Mouse (Mus musculus) G1E (cell line): Measurements from ENCODE around the gene Nlgn1. TPM values are rescaled to one million over a fixed set of nuclear protein-coding genes. Genes with fewer than 3 reads are reported as not detected.

ENCODE experiments used
- ATAC-seq: 2 replicates; pipeline ENCODE4 v1.8.0; 2016; ENCODE audit warnings: mild to moderate bottlenecking; ENCODE audit not compliant: insufficient number of reproducible peaks, poor library complexity, low FRiP score, severe bottlenecking; ENCODE audit errors: extremely low read depth
- DNase-seq: peaks from one replicate; pipeline ENCODE4 v3.0.0; 2012; ENCODE audit warnings: low spot score
- H3K27me3 ChIP-seq: 2 replicates; pipeline ENCODE4 v1.6.1; 2012; ENCODE audit warnings: mild to moderate bottlenecking, low read length, inconsistent platforms; ENCODE audit not compliant: insufficient read depth
- H3K36me3 ChIP-seq: replicated peaks from 2 replicates; pipeline ENCODE3; 2012; ENCODE audit warnings: mild to moderate bottlenecking, inconsistent platforms
- H3K4me1 ChIP-seq: 2 replicates; pipeline ENCODE4 v1.6.1; 2012; ENCODE audit warnings: low read depth, low read length, inconsistent platforms, mixed read lengths; ENCODE audit not compliant: insufficient read depth
- H3K4me3 ChIP-seq: 2 replicates; pipeline ENCODE4 v1.5.1; 2012; ENCODE audit warnings: low read depth, mild to moderate bottlenecking, inconsistent platforms, low read length, moderate library complexity, mixed read lengths
- H3K9me3 ChIP-seq: replicated peaks from 2 replicates; pipeline ENCODE4 v1.6.1; 2012; ENCODE audit warnings: inconsistent platforms
- CTCF ChIP-seq: IDR thresholded peaks from 2 replicates; pipeline ENCODE4 v1.5.1; 2012; ENCODE audit warnings: low read depth, low read length, inconsistent platforms, mixed read lengths
- GATA1 ChIP-seq: IDR thresholded peaks from 2 replicates; pipeline ENCODE4 v1.6.1; 2012; ENCODE audit warnings: borderline replicate concordance, low read length, inconsistent platforms, mixed read lengths
- GATA2 ChIP-seq: IDR thresholded peaks from 2 replicates; pipeline ENCODE4 v1.6.1; 2012; ENCODE audit warnings: low read depth, low read length, inconsistent platforms, borderline replicate concordance
- POLR2AphosphoS5 ChIP-seq: IDR thresholded peaks from 2 replicates; pipeline ENCODE4 v1.6.1; 2012; ENCODE audit warnings: low read depth, low read length, inconsistent platforms; ENCODE audit not compliant: insufficient replicate concordance
- TAL1 ChIP-seq: conservative IDR thresholded peaks from 2 replicates; pipeline ENCODE4 v1.6.1; 2012; ENCODE audit warnings: low read depth, low read length, inconsistent platforms, mixed read lengths
- polyA plus RNA-seq: library from polyadenylated mRNA; stranded (reverse); fragments of >175 nt; gene quantifications from 2 replicates; pipeline ENCODE4 v1.2.3, GENCODE M21; 2012
- total RNA-seq, 2 experiments: library from RNA; stranded (forward) in 1 of 2; stranded (reverse) in 1 of 2; fragments of 200-1000 nt in 1 of 2; fragments of >200 nt in 1 of 2; fragmentation: Nextera tagmentation in 1 of 2; gene quantifications; 2 replicates each; pipeline ENCODE4 v1.2.3; 2014 to 2017

The Nlgn1 gene
- total and polyA plus RNA-seq, 3 experiments: 0.11 TPM; not detected in 2

DNA sequence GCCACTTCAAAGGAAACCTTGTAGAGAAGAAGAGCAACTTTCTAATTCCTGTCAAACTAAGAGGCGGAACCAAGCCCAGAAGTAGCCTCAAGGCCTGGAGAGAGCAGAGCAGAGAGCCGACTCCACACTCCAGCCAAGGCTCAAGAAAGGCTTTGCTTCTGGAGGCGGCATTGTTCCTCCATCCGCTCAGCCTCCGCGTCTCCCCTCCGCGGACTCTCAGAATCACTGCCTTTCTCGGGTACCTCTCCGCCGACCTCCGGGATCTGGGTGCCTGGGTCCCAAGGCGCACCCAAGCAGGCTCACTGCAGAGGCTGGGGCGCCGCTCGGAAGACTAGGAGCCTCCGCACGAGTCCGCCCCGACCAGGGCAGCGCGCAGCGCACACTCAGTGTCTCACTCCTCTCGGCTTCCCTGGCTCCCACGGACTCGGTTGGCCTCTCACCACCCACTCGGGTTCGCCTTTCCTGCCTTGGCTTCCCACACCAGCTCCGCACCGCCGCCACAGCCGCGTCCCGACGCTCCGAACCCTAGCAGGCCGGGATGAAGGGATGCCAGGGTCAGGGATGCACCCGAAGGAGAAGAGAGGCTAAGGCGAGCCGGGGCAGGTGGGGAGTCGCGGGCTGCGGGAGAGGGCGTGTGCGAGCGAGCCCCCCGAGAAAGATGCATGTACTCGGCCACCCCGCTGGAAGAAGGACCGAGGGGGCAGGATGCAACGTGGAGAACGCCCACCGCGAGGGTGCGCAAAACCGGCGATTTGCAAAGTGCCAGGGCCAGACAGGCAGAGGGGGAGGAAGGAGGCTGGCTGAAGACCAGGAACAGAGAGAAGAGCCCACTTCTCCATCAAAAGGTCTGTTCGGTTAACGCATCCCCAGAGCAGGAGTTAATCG lies 841 bp downstream of the Nlgn1 start:
- peaks cover 30% of the 10 kb centered on the region for H3K27me3 ChIP-seq
- H3K4me3 ChIP-seq: no peak overlapping the region
- TF ChIP-seq POLR2AphosphoS5: no peak
- no peak for TF ChIP-seq CTCF
- no peak for TF ChIP-seq TAL1
- TF ChIP-seq GATA1: no peak
- TF ChIP-seq GATA2: no peak
- H3K36me3 ChIP-seq: no peaks in the 10 kb centered on the region
- H3K9me3 ChIP-seq: no peaks in the 10 kb centered on the region
- ATAC-seq: no peak
- H3K4me1 ChIP-seq: no peaks in the 10 kb centered on the region
- DNase-seq: no peak

DNA sequence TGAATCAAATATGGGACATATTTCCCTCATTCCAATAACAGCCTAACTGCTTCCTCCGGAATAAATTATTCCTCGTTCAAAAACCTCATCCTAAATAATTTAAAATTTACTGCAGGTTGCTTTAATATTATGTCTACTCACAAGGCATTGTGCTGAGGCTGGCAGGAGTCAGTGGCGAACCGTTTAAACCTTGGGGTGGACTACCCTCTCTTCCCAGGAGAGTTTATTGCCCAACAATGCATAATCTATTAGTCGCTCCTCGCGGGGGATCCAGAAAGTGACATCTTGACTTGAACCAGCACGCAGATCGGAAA lies 1.4 kb downstream of the Nlgn1 start:
- ATAC-seq: no peak
- no peaks in the 10 kb centered on the region for H3K4me1 ChIP-seq
- no peaks in the 10 kb centered on the region for H3K9me3 ChIP-seq
- H3K27me3 ChIP-seq: peaks cover 29% of the 10 kb centered on the region
- TF ChIP-seq CTCF (no peak), GATA1 (no peak), TAL1 (no peak), POLR2AphosphoS5 (no peak), GATA2 (no peak)
- DNase-seq: no peak
- H3K4me3 ChIP-seq: no peak overlapping the region
- H3K36me3 ChIP-seq: no peaks in the 10 kb centered on the region

GRCm38 (mm10) chr3:26330019-26330418 lies 2.2 kb downstream of the Nlgn1 start:
- TF ChIP-seq GATA2: no peak
- TF ChIP-seq GATA1: no peak
- no peak for TF ChIP-seq POLR2AphosphoS5
- TF ChIP-seq TAL1: no peak
- no peak for TF ChIP-seq CTCF
- H3K9me3 ChIP-seq: no peaks in the 10 kb centered on the region

DNA sequence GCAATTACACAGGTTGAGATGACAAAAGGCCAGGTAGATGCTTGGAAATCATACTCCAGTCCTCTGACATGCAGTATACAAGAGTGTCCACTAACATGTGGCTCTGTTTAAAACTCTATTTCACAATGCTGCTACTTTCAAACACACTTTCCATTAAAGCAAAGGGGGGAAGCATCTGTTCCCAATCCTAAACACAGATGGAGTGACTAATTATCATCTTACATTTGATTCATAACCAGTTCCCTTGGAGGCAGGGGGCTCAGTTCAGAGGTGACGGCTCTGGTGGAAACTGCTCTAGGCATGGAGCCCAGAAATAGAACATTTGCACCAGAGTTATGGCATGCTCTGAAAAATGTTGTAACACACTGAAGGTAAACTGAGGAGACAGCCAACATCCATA lies 7.8 kb downstream of the Nlgn1 start:
- DNase-seq: no peak
- H3K27me3 ChIP-seq: peaks cover 7% of the 10 kb centered on the region
- TF ChIP-seq CTCF (no peak), TAL1 (no peak), POLR2AphosphoS5 (no peak), GATA2 (no peak), GATA1 (no peak)
- no peak for ATAC-seq
- no peak overlapping the region for H3K4me3 ChIP-seq
- H3K9me3 ChIP-seq: no peaks in the 10 kb centered on the region
- no peaks in the 10 kb centered on the region for H3K36me3 ChIP-seq
- no peaks in the 10 kb centered on the region for H3K4me1 ChIP-seq

More at GRCm38 (mm10) chr3:26330019-26330418, 2.2 kb downstream of the Nlgn1 start:
- DNase-seq (no peak), ATAC-seq (no peak)
- H3K4me1 ChIP-seq: no peaks in the 10 kb centered on the region
- no peaks in the 10 kb centered on the region for H3K36me3 ChIP-seq
- no peak overlapping the region for H3K4me3 ChIP-seq
- peaks cover 24% of the 10 kb centered on the region for H3K27me3 ChIP-seq

- DNase-seq (no peak), ATAC-seq (no peak)
- Histone ChIP-seq H3K27me3 (peaks cover 2% of the 10 kb centered on the region), H3K4me3 (no peak overlapping the region), H3K9me3 (no peaks in the 10 kb centered on the region), H3K4me1 (no peaks in the 10 kb centered on the region), H3K36me3 (no peaks in the 10 kb centered on the region)
- no peak for TF ChIP-seq GATA2
- TF ChIP-seq GATA1: no peak
- TF ChIP-seq POLR2AphosphoS5: no peak
These were observed 14.9 kb downstream of the Nlgn1 start for GRCm38 (mm10) chr3:26317397-26317796.

GRCm38 (mm10) chr3:26297869-26298268 lies 34.4 kb downstream of the Nlgn1 start:
- no peaks in the 10 kb centered on the region for H3K4me1 ChIP-seq

More at GRCm38 (mm10) chr3:26297869-26298268, 34.4 kb downstream of the Nlgn1 start:
- no peaks in the 10 kb centered on the region for H3K36me3 ChIP-seq
- no peaks in the 10 kb centered on the region for H3K9me3 ChIP-seq
- peaks cover 8% of the 10 kb centered on the region; the same call in 1 of the 2 replicates for H3K27me3 ChIP-seq
- no peak for DNase-seq
- TF ChIP-seq GATA1 (no peak), TAL1 (no peak), GATA2 (no peak), POLR2AphosphoS5 (no peak), CTCF (no peak)
- ATAC-seq: no peak
- no peak overlapping the region for H3K4me3 ChIP-seq
